Mouse (Mus musculus) C2C12 (cell line): ENCODE data around the gene Cald1. TPM values are rescaled to one million over a fixed set of nuclear protein-coding genes. Genes with fewer than 3 reads are reported as not detected.

Experiments used
- H3K27me3 ChIP-seq: one replicate; pipeline ENCODE4 v1.6.1; 2011; ENCODE audit not compliant: control insufficient read depth, insufficient read depth, insufficient read length
- H3K36me3 ChIP-seq: one replicate; pipeline ENCODE4 v1.6.1; 2011; ENCODE audit not compliant: control insufficient read depth, insufficient read depth
- H3K4me3 ChIP-seq: one replicate; pipeline ENCODE4 v1.5.1; 2011; ENCODE audit warnings: mild to moderate bottlenecking, control low read depth; ENCODE audit not compliant: poor library complexity, insufficient read depth, severe bottlenecking
- H3K79me2 ChIP-seq: one replicate; pipeline ENCODE4 v1.6.1; 2011; ENCODE audit not compliant: control insufficient read depth, insufficient read depth
- H3K79me3 ChIP-seq: one replicate; pipeline ENCODE4 v1.6.1; 2011; ENCODE audit warnings: low read depth, control low read depth
- H3ac ChIP-seq: one replicate; pipeline ENCODE3; 2011; ENCODE audit warnings: low read depth; ENCODE audit not compliant: control insufficient read depth, insufficient read length
- CEBPB ChIP-seq: IDR thresholded peaks from one replicate; pipeline ENCODE4 v1.6.1; 2011; ENCODE audit warnings: low read depth, mild to moderate bottlenecking, control low read depth, moderate library complexity
- CTCF ChIP-seq: IDR thresholded peaks from one replicate; pipeline ENCODE4 v1.5.1; 2011; ENCODE audit not compliant: control insufficient read depth, insufficient read depth, insufficient read length
- FOSL1 ChIP-seq: IDR thresholded peaks from one replicate; pipeline ENCODE4 v1.8.0; 2011; ENCODE audit warnings: mild to moderate bottlenecking, low read length; ENCODE audit not compliant: poor library complexity, insufficient read depth, severe bottlenecking
- MAX ChIP-seq: IDR thresholded peaks from one replicate; pipeline ENCODE4 v1.6.1; 2011; ENCODE audit warnings: mild to moderate bottlenecking, control low read depth
- MYOD1 ChIP-seq: IDR thresholded peaks from one replicate; pipeline ENCODE4 v1.6.1; 2011; ENCODE audit warnings: low read depth; ENCODE audit not compliant: control insufficient read depth, insufficient read length
- MYOG ChIP-seq: IDR thresholded peaks from one replicate; pipeline ENCODE4 v1.6.1; 2011; ENCODE audit not compliant: control insufficient read depth, insufficient read length; ENCODE audit errors: extremely low read depth
- USF1 ChIP-seq: IDR thresholded peaks from one replicate; pipeline ENCODE4 v1.6.1; 2011; ENCODE audit warnings: low read depth, mild to moderate bottlenecking, control low read depth, moderate library complexity
- polyA plus RNA-seq: library from polyadenylated mRNA; unstranded; fragments of >200 nt; fragmentation: generic; extraction: Trizol; gene quantifications from one replicate; pipeline ENCODE4 v1.2.1, GENCODE M21; 2012; ENCODE audit warnings: missing spikeins

Cald1 gene
- polyA plus RNA-seq, 1 experiment, result 180 TPM

GRCm38 (mm10) chr6:34713777-34714176 is 115.5 kb downstream of the Cald1 start:
- Histone ChIP-seq H3ac (no peak overlapping the region), H3K4me3 (no peak overlapping the region), H3K79me2 (peaks cover 100% of the 10 kb centered on the region), H3K27me3 (no peaks in the 10 kb centered on the region), H3K79me3 (peaks cover 91% of the 10 kb centered on the region), H3K36me3 (peaks cover 23% of the 10 kb centered on the region)
- TF ChIP-seq FOSL1 (no peak), USF1 (no peak), MYOD1 (no peak), CEBPB (no peak)

- no peak for TF ChIP-seq MYOD1
- TF ChIP-seq CTCF, result no peak
- peak; percentile 40 for TF ChIP-seq CEBPB
- no peak for TF ChIP-seq MYOG
- TF ChIP-seq USF1, result no peak
- no peak for TF ChIP-seq MAX
- TF ChIP-seq FOSL1, result no peak
- no peaks in the 10 kb centered on the region for H3K27me3 ChIP-seq
- H3K36me3 ChIP-seq, result peaks cover 23% of the 10 kb centered on the region
- no peak overlapping the region for H3K4me3 ChIP-seq
- H3K79me3 ChIP-seq, result peaks cover 97% of the 10 kb centered on the region
- no peak overlapping the region for H3ac ChIP-seq
- peaks cover 100% of the 10 kb centered on the region for H3K79me2 ChIP-seq
Observed at GRCm38 (mm10) chr6:34714612-34715011, 116.3 kb downstream of the Cald1 start.

GRCm38 (mm10) chr6:34716206-34716887 is 118.0 kb downstream of the Cald1 start:
- TF ChIP-seq MYOG, result no peak
- Histone ChIP-seq H3K27me3 (no peaks in the 10 kb centered on the region), H3ac (no peak overlapping the region), H3K79me2 (peaks cover 100% of the 10 kb centered on the region), H3K4me3 (no peak overlapping the region), H3K79me3 (peaks cover 95% of the 10 kb centered on the region), H3K36me3 (peaks cover 39% of the 10 kb centered on the region)

DNA sequence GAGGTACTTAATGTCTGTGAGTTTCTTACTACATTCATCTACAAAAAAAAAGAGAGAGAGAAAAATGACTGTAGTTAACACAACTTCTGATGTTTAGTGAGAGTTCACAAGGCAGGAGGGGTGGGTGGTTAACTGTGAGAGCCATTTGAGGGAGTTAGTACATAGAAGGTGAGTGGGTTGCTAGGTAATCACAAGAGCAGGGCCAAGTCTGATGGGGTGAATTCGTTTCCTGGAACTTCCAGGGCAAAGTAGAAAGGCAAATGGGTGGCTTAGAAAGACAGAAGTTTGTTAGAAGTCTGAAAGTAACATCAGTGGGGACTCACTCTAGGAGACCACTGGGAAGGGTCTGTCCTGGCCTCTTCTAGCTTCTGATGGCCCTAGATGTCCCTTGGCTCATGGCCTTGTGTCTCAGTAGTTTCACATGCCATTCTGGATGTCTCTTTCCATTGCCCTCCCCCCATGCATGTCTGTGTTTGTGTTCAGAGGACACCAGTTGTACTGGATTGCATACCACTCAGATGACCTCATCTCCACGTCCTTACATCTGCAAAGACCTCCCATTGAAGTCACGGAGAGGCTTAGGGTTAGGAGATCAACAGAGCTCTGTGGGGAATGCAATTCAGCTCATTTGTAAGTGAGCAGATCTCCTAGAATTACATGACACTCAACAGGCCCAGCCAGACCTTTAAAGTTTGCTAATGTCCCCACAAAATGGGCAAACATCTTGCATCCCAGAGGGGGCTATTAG is 118.8 kb downstream of the Cald1 start:
- Histone ChIP-seq H3K36me3 (peaks cover 42% of the 10 kb centered on the region), H3ac (no peak overlapping the region), H3K79me3 (peaks cover 95% of the 10 kb centered on the region), H3K27me3 (no peaks in the 10 kb centered on the region), H3K79me2 (peaks cover 100% of the 10 kb centered on the region), H3K4me3 (no peak overlapping the region)
- TF ChIP-seq USF1 (no peak), CTCF (no peak), MYOG (no peak), CEBPB (no peak), MAX (no peak), MYOD1 (no peak), FOSL1 (no peak)

- H3K36me3 ChIP-seq, result peaks cover 48% of the 10 kb centered on the region
- H3K4me3 ChIP-seq, result no peak overlapping the region
- peaks cover 100% of the 10 kb centered on the region for H3K79me2 ChIP-seq
- no peak for TF ChIP-seq USF1
- H3K27me3 ChIP-seq, result no peaks in the 10 kb centered on the region
- no peak overlapping the region for H3ac ChIP-seq
- H3K79me3 ChIP-seq, result peaks cover 94% of the 10 kb centered on the region
Observed at GRCm38 (mm10) chr6:34717651-34718050, 119.4 kb downstream of the Cald1 start.

DNA sequence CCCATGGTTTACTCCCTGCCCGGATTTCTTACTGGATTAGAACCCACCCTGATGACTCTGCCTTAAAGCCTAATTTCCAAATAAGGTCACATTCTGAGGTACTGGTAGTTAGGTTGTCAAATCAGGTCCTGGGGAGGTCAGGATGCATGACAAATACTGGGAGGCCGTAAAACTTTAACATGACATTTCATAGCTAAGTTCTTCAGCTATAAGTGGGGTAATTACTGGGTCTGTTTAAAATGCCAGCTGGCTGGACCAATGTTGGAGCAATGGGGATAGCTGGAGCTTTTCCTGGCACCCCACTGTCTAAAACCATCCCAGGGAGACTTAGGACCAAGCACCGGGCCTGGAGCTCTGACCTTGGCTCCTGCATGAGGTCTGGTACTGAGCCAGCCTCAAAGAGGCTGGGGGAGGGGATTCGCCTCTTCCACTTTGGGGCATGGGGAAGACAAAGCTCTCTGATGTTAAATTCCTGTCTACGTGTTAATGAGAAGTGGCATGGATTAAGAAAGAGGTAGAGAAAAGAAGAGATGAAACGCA is 120.9 kb downstream of the Cald1 start:
- Histone ChIP-seq H3K36me3 (peaks cover 57% of the 10 kb centered on the region), H3ac (no peak overlapping the region)

More for the DNA sequence above, 120.9 kb downstream of the Cald1 start:
- peaks cover 94% of the 10 kb centered on the region for H3K79me3 ChIP-seq
- no peaks in the 10 kb centered on the region for H3K27me3 ChIP-seq
- no peak overlapping the region for H3K4me3 ChIP-seq
- TF ChIP-seq MYOD1, result no peak
- no peak for TF ChIP-seq CEBPB
- no peak for TF ChIP-seq CTCF
- no peak for TF ChIP-seq FOSL1
- TF ChIP-seq MAX, result no peak
- TF ChIP-seq USF1, result no peak
- TF ChIP-seq MYOG, result no peak
- peaks cover 100% of the 10 kb centered on the region for H3K79me2 ChIP-seq
